Mouse (Mus musculus) liver, embryonic 14.5 days (tissue): ENCODE data around the gene Gm4763.

Experiments
- CTCF ChIP-seq: IDR thresholded peaks from 2 replicates; pipeline ENCODE4 v1.5.1; 2016; ENCODE audit warnings: antibody characterized with exemption, low read depth, control low read depth
- EP300 ChIP-seq: IDR thresholded peaks from 2 replicates; pipeline ENCODE4 v1.6.1; 2016; ENCODE audit warnings: antibody characterized with exemption, low read depth

DNA sequence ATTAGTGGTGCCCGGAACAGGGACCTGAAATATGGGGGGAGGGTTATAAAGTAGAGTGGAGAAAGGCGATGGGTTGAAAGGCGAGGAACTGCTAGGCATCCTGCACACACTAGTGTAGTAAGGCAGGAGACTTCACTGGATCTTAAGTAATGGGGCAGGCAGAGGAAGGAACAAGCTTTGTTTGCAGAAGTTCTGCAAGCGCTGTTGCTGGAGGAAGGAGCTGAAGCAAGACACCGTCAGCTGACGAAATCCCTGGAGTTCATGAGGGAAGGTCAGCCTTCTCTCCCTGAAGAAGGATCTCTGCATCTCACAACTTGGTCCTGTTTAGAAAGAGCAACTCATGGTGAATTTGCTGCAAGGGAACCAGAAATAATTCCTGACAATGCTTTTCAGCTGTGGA, 11.7 kb downstream of the Gm4763 start:
- TF ChIP-seq EP300 (no peak), CTCF (no peak)
